Mouse (Mus musculus): ENCODE results near the gene Top1. TPM values are rescaled to one million over a fixed set of nuclear protein-coding genes. Genes with fewer than 3 reads are reported as not detected.

Gene Top1
- polyA plus RNA-seq, 1 experiment from 2014 or later = 48.1 TPM

DNA sequence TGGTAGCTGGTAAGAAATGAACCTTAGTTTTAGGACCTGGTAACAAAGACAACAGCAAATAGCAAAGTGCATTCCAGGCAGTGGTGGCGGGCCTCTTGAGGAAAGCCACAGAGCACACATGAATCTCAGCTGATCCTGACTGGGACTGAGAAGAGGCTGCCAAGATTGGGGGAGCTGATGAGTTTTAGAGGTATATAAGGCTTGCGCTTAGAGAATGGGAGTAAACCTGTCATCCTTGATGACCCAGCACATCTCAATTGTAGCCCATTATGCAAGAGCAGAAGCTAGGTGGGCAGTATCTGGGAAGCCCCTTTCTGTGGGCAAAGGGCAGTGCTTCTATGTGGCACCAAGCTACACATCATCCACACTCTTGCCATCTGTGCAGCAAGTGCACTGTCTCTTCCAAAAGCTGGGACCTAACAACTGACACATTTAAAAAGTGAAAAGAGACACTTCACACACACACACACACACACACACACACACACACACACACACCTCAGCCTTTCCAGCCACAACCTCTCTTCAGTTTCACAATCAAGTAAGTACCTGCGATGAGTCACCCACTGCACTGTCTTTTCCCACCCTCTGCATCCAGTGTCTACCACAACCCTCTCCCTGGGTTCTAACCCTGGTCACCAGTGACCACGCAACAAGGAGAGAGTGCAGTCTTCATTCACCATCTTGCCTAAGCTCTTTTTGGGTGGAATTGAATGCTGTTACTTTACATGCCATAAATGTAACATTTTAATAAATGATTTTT lies 78.1 kb downstream of the Top1 start:
- Histone ChIP-seq H3K4me1 (replicated peaks) (no peaks in the 10 kb centered on the region), H3K9me3 (replicated peaks) (no peaks in the 10 kb centered on the region), H3K9ac (no peak overlapping the region), H3K27ac (no peak overlapping the region), H3K36me3 (peaks cover 56% of the 10 kb centered on the region), H3K27me3 (no peaks in the 10 kb centered on the region), H3K4me2 (no peak overlapping the region), H3K4me3 (no peak overlapping the region)
- no peak for ATAC-seq (replicated peaks; ENCODE audit: insufficient number of reproducible peaks, insufficient read depth, low FRiP score, low read depth)
- 90% methylated on average over 4 of the region's 4 CpGs for WGBS

GRCm38 (mm10) chr2:160724536-160724935 lies 78.8 kb downstream of the Top1 start:
- H3K9ac ChIP-seq = no peak overlapping the region
- no peaks in the 10 kb centered on the region for H3K27me3 ChIP-seq
- H3K4me3 ChIP-seq = no peak overlapping the region
- 0 out of 2 replicates have a peak, but pooled peaks cover under 1% of the 10 kb centered on the region for H3K4me1 ChIP-seq (replicated peaks)
- H3K4me2 ChIP-seq = no peak overlapping the region
- H3K36me3 ChIP-seq = peaks cover 48% of the 10 kb centered on the region
- WGBS = 86% methylated on average over 5 of the region's 5 CpGs
- H3K9me3 ChIP-seq (replicated peaks) = no peaks in the 10 kb centered on the region
- H3K27ac ChIP-seq = no peak overlapping the region
- no peak for ATAC-seq (replicated peaks; ENCODE audit: insufficient number of reproducible peaks, insufficient read depth, low FRiP score, low read depth)

- WGBS = 73% methylated on average over 6 of the region's 6 CpGs
- H3K4me1 ChIP-seq (replicated peaks) = peaks cover 15% of the 10 kb centered on the region
- H3K4me2 ChIP-seq = no peak overlapping the region
- no peak for ATAC-seq (replicated peaks; ENCODE audit: insufficient number of reproducible peaks, insufficient read depth, low FRiP score, low read depth)
- H3K27me3 ChIP-seq = 0 out of 2 replicates have a peak, but pooled peaks cover 3% of the 10 kb centered on the region
- H3K36me3 ChIP-seq = peaks cover 32% of the 10 kb centered on the region
- no peak overlapping the region for H3K4me3 ChIP-seq
- H3K9ac ChIP-seq = no peak overlapping the region
- H3K27ac ChIP-seq = no peak overlapping the region
- H3K9me3 ChIP-seq (replicated peaks) = no peaks in the 10 kb centered on the region
Measured at GRCm38 (mm10) chr2:160725877-160726864, 80.5 kb downstream of the Top1 start.

DNA sequence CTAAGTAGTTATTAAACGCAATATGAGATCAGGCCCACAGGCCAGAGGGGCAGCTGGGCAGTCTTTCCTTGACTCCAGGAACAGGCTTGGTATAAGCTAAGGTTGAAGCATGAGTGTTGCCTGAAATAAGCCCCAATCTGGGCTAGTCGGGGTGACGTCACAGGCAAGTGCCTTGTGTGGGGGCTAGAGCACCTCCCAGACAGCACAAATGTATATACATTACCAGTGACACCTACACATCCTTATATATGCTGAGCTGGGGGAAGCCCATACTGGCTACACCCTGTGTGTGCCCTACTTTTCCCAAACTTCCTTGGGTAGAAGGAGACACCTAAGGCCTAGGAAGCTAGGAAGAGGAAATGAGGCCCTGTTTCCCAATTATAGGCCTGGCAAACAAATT lies 83.3 kb downstream of the Top1 start:
- 90% methylated on average over 3 of the region's 3 CpGs for WGBS
- H3K9me3 ChIP-seq (replicated peaks) = no peaks in the 10 kb centered on the region

GRCm38 (mm10) chr2:160729436-160729835 lies 83.7 kb downstream of the Top1 start:
- H3K4me2 ChIP-seq = no peak overlapping the region
- H3K9ac ChIP-seq = no peak overlapping the region
- ATAC-seq (replicated peaks; ENCODE audit: insufficient number of reproducible peaks, insufficient read depth, low FRiP score, low read depth) = no peak
- peaks cover 2% of the 10 kb centered on the region; the same call in 1 of the 2 replicates for H3K36me3 ChIP-seq
- WGBS = 84% methylated on average over 2 of the region's 2 CpGs
- H3K4me1 ChIP-seq (replicated peaks) = peaks cover 38% of the 10 kb centered on the region
- H3K9me3 ChIP-seq (replicated peaks) = no peaks in the 10 kb centered on the region
- H3K27ac ChIP-seq = no peak overlapping the region
- H3K4me3 ChIP-seq = no peak overlapping the region
- H3K27me3 ChIP-seq = 0 out of 2 replicates have a peak, but pooled peaks cover 3% of the 10 kb centered on the region

More for the DNA sequence above, 83.3 kb downstream of the Top1 start:
- Histone ChIP-seq H3K27ac (no peak overlapping the region), H3K4me2 (no peak overlapping the region), H3K9ac (no peak overlapping the region), H3K4me1 (replicated peaks) (peaks cover 33% of the 10 kb centered on the region), H3K27me3 (0 out of 2 replicates have a peak, but pooled peaks cover 3% of the 10 kb centered on the region), H3K4me3 (no peak overlapping the region), H3K36me3 (peaks cover 7% of the 10 kb centered on the region)
- no peak for ATAC-seq (replicated peaks; ENCODE audit: insufficient number of reproducible peaks, insufficient read depth, low FRiP score, low read depth)

- H3K9me3 ChIP-seq (replicated peaks) = no peaks in the 10 kb centered on the region
- 0 out of 2 replicates have a peak, but pooled peaks cover 3% of the 10 kb centered on the region for H3K27me3 ChIP-seq
- ATAC-seq (replicated peaks; ENCODE audit: insufficient number of reproducible peaks, insufficient read depth, low FRiP score, low read depth) = no peak
- WGBS = 21% methylated on average over 17 of the region's 17 CpGs
- peak overlapping the region; percentile 92 for H3K4me3 ChIP-seq
- H3K9ac ChIP-seq = peak overlapping the region; percentile 96; the same call in 1 of the 2 replicates
- H3K36me3 ChIP-seq = no peaks in the 10 kb centered on the region; the same call in 1 of the 2 replicates
- H3K27ac ChIP-seq = no peak overlapping the region
- H3K4me2 ChIP-seq = peak overlapping the region; percentile 96
- peaks cover 45% of the 10 kb centered on the region for H3K4me1 ChIP-seq (replicated peaks)
Measured at GRCm38 (mm10) chr2:160729851-160730796, 84.4 kb downstream of the Top1 start.

- H3K27ac ChIP-seq = no peak overlapping the region
- H3K4me3 ChIP-seq = peak overlapping the region; percentile 92
- H3K9me3 ChIP-seq (replicated peaks) = no peaks in the 10 kb centered on the region
- H3K36me3 ChIP-seq = no peaks in the 10 kb centered on the region; the same call in 1 of the 2 replicates
- H3K27me3 ChIP-seq = 0 out of 2 replicates have a peak, but pooled peaks cover 3% of the 10 kb centered on the region
- 5% methylated on average over 19 of the region's 19 CpGs for WGBS
- H3K4me2 ChIP-seq = peak overlapping the region; percentile 96
- H3K4me1 ChIP-seq (replicated peaks) = peaks cover 51% of the 10 kb centered on the region
- ATAC-seq (replicated peaks; ENCODE audit: insufficient number of reproducible peaks, insufficient read depth, low FRiP score, low read depth) = no peak; the same call in 1 of the 2 replicates
- peak overlapping the region; percentile 96 for H3K9ac ChIP-seq
Measured at GRCm38 (mm10) chr2:160730797-160731116, 85.1 kb downstream of the Top1 start.

GRCm38 (mm10) chr2:160731117-160731838 lies 85.6 kb downstream of the Top1 start, which contains the start of gene Plcg1:
Gene Plcg1 (plus strand): TSS chr2:160731300.
- Histone ChIP-seq H3K36me3 (peaks cover 3% of the 10 kb centered on the region; the same call in 1 of the 2 replicates), H3K9me3 (replicated peaks) (no peaks in the 10 kb centered on the region), H3K27me3 (0 out of 2 replicates have a peak, but pooled peaks cover 3% of the 10 kb centered on the region), H3K4me2 (peak within 1 kb of the TSS; percentile 96), H3K27ac (peak within 1 kb of the TSS; percentile 94), H3K9ac (peak within 1 kb of the TSS; percentile 96), H3K4me1 (replicated peaks) (peaks cover 56% of the 10 kb centered on the region), H3K4me3 (peak within 1 kb of the TSS; percentile 92)
- peak; percentile 93 for ATAC-seq (replicated peaks; ENCODE audit: insufficient number of reproducible peaks, insufficient read depth, low FRiP score, low read depth)
- WGBS = under 1% methylated on average over 97 of the region's 99 CpGs

DNA sequence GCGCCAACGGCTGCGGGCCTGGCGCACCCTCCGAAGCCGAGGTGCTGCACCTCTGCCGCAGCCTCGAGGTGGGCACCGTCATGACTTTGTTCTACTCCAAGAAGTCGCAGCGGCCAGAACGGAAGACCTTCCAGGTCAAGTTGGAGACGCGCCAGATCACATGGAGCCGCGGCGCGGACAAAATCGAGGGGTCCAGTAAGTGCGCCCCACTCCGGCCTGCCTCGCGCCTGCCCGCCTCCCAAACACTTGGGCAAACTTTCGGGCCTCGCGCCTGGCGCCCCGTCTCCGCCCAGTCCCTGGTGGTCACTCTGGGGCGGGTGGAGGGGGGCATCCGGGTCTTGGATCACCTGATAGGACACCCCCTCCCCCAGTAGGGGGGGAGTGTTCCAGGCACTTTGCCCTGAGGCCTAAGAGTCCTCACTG lies 86.2 kb downstream of the Top1 start:
- peak; percentile 21 for ATAC-seq (replicated peaks; ENCODE audit: insufficient number of reproducible peaks, insufficient read depth, low FRiP score, low read depth)
- peaks cover 5% of the 10 kb centered on the region; the same call in 1 of the 2 replicates for H3K36me3 ChIP-seq
- H3K4me1 ChIP-seq (replicated peaks) = peaks cover 59% of the 10 kb centered on the region
- peak overlapping the region; percentile 94 for H3K27ac ChIP-seq
- H3K27me3 ChIP-seq = 0 out of 2 replicates have a peak, but pooled peaks cover 3% of the 10 kb centered on the region
- H3K4me3 ChIP-seq = peak overlapping the region; percentile 92
- under 1% methylated on average over 32 of the region's 32 CpGs for WGBS
- no peaks in the 10 kb centered on the region for H3K9me3 ChIP-seq (replicated peaks)
- peak overlapping the region; percentile 96 for H3K9ac ChIP-seq
- H3K4me2 ChIP-seq = peak overlapping the region; percentile 96

Measured in heart, embryonic 15.5 days (tissue).